Mouse (Mus musculus) kidney, adult 2 months (tissue): Measurements from ENCODE around the gene Nrap.

Experiments
- CTCF ChIP-seq: fragments of 200-500 bp; conservative IDR thresholded peaks from 2 replicates; pipeline ENCODE4 v1.5.1; 2011; ENCODE audit warnings: low read depth, mild to moderate bottlenecking, control low read depth, low read length, moderate library complexity, mixed read lengths; ENCODE audit not compliant: insufficient read depth, insufficient read length
- POLR2A ChIP-seq: fragments of 200-500 bp; IDR thresholded peaks from one replicate; pipeline ENCODE4 v1.6.1; 2011; ENCODE audit warnings: low read depth, low read length, control low read depth

DNA sequence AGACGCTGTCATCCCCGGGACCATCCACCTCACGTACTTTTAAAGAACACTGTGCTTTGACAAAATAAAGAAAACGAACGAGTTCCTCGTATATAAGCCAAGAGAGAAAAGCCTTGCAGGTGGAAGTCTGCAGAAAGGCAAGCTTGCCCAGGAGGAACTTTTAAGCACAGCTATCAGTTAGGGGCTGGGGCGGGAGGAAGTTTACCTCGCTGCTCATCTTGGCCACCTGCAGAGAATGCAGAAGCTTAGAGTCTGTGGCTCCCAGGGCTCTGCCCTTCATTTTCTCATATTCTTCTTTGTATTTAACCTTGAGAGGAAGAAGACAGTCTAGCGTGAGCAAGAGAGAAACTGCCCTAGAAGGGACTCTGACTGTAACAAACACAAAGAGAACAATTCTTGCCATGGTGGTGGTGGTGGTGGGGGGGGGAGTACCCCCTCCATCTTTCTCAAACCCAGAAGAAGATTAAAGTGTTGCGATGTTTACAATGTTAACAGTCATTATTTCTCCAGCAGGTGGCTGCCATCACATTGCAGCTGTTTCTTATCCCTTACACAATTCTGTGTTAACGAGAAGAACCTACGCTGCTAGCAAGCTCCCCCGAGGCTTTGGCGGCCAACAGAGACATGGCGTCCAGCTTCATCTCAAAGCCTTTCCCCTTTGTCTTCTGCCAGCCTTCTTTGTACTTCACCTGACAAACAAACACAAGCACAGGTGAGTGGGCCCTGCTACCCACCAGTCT, 25.9 kb downstream of the Nrap start:
- TF ChIP-seq CTCF (no peak), POLR2A (no peak)
